Mouse (Mus musculus) heart, postnatal 0 days (tissue): ENCODE results near the gene Foxp1.

Experiments
- CTCF ChIP-seq: IDR thresholded peaks from 2 replicates; pipeline ENCODE4 v1.5.1; 2016; ENCODE audit warnings: antibody characterized with exemption, control low read depth, low read depth
- EP300 ChIP-seq: IDR thresholded peaks from 2 replicates; pipeline ENCODE4 v1.6.1; 2016; ENCODE audit warnings: antibody characterized with exemption, low read depth

DNA sequence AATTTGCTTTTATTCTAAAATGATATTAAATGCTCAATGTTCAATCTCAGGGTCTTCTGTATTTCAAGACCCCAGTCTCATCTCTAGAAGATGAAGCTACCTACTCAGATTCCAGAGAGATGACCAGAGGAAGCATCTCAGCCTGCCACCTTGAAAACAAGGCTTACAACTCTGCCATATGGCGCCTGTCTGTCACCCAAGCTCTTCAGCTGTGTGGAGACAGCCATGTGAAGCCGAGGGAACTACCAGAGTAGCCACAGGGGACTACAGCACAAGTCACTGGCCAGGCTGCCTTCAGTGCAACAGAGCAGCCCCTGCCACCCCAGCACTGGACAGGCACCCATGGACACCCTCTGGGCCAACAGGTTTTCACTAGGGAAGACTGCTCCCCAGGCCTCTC lies 145.4 kb downstream of the Foxp1 start:
- TF ChIP-seq CTCF (no peak), EP300 (no peak)
